Mouse (Mus musculus) bone marrow, adult 2 months (tissue): ENCODE results near the gene Sod2.
"Not testable (repeated sequence)": the region's sequence is repeated elsewhere in the genome, so short reads cannot be mapped to it uniquely, and the experiment has no call there.

Experiments
- CTCF ChIP-seq: fragments of 200-500 bp; IDR thresholded peaks from 2 replicates; pipeline ENCODE4 v1.5.1; 2011; ENCODE audit warnings: low read length, control low read depth; ENCODE audit not compliant: control insufficient read depth, insufficient read depth
- POLR2A ChIP-seq: fragments of 200-500 bp; IDR thresholded peaks from 2 replicates; pipeline ENCODE4 v1.6.1; 2011; ENCODE audit warnings: low read depth, mild to moderate bottlenecking, control low read depth, low read length, borderline replicate concordance; ENCODE audit not compliant: control insufficient read depth

DNA sequence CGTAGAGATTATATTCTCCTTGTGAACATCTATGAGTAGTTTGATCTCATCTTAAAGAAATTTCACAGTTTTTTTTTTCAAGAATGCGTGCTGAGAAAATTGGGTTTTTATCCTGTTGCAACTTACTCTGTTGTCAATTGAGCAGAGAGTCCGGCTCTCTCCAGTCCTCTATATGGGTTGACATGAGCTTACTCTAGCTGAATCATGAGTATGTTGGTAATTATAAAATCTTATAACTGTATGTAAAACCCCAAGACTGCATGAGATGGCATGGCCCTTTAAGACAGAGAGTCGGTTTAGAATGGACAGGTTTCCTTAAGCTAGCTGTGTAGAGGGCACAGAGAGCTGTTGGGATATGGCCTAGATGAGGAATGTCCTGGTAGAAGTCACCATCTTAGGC, 54.2 kb downstream of the Sod2 start, which contains the start of gene Tcp10b:
- TF ChIP-seq POLR2A, CTCF: not testable (repeated sequence)
